Mouse (Mus musculus) neural tube, embryonic 13.5 days (tissue): ENCODE data around the gene Kcnk1. TPM values are rescaled to one million over a fixed set of nuclear protein-coding genes. Genes with fewer than 3 reads are reported as not detected.

Experiments
- ATAC-seq: fragments of 200-750 bp; cut with Nextera tagmentation; 2 replicates; pipeline ENCODE4 v1.8.0; 2017; ENCODE audit warnings: low read depth, mild to moderate bottlenecking, moderate TSS enrichment, moderate library complexity
- H3K27ac ChIP-seq: fragments of 300-500 bp; sonication (generic); replicated peaks from 2 replicates; pipeline ENCODE4 v1.5.1; 2015; ENCODE audit warnings: moderate library complexity, mild to moderate bottlenecking, inconsistent platforms
- H3K27me3 ChIP-seq: fragments of 300-500 bp; sonication (generic); 2 replicates; pipeline ENCODE4 v1.6.1; 2015; ENCODE audit warnings: mild to moderate bottlenecking, inconsistent platforms
- H3K36me3 ChIP-seq: fragments of 300-500 bp; sonication (generic); 2 replicates; pipeline ENCODE4 v1.6.1; 2015; ENCODE audit warnings: mild to moderate bottlenecking, inconsistent platforms
- H3K4me1 ChIP-seq: fragments of 300-500 bp; sonication (generic); replicated peaks from 2 replicates; pipeline ENCODE4 v1.6.1; 2015; ENCODE audit warnings: inconsistent platforms
- H3K4me2 ChIP-seq: fragments of 300-500 bp; sonication (generic); 2 replicates; pipeline ENCODE4 v1.6.1; 2015; ENCODE audit warnings: inconsistent platforms, mild to moderate bottlenecking, moderate library complexity
- H3K4me3 ChIP-seq: fragments of 300-500 bp; sonication (generic); 2 replicates; pipeline ENCODE4 v1.5.1; 2015; ENCODE audit warnings: mild to moderate bottlenecking, inconsistent platforms
- H3K9ac ChIP-seq: fragments of 300-500 bp; sonication (generic); 2 replicates; pipeline ENCODE4 v1.6.1; 2015; ENCODE audit warnings: moderate library complexity, mild to moderate bottlenecking, inconsistent platforms
- H3K9me3 ChIP-seq: fragments of 300-500 bp; sonication (generic); 2 replicates; pipeline ENCODE4 v1.6.1; 2016; ENCODE audit warnings: inconsistent platforms
- WGBS: fragments of 180-500 bp; shearing (Covaris S2); methylation state at CpG from one replicate; pipeline ENCODE4 v1.1.7; 2015; 5-methylcytosine and 5-hydroxymethylcytosine counted together
- polyA plus RNA-seq: library from polyadenylated mRNA; unstranded; fragments of >200 nt; fragmentation: Nextera tagmentation; extraction: Ambion mirVana; gene quantifications from 2 replicates; pipeline ENCODE4 v1.2.1, GENCODE M21; 2015

The Kcnk1 gene
- polyA plus RNA-seq, 1 experiment from 2014 or later, result 8.2 TPM

GRCm38 (mm10) chr8:125971336-125971735 is 23.6 kb upstream of the Kcnk1 start:
- Histone ChIP-seq H3K27me3 (no peaks in the 10 kb centered on the region), H3K27ac (no peak overlapping the region), H3K4me2 (no peak overlapping the region), H3K9ac (no peak overlapping the region), H3K4me1 (no peaks in the 10 kb centered on the region), H3K4me3 (no peak overlapping the region), H3K9me3 (no peaks in the 10 kb centered on the region), H3K36me3 (no peaks in the 10 kb centered on the region)
- WGBS, result 73% methylated on average over 3 of the region's 3 CpGs
- ATAC-seq, result no peak

GRCm38 (mm10) chr8:125975981-125976380 is 19.0 kb upstream of the Kcnk1 start:
- 83% methylated on average over 4 of the region's 4 CpGs for WGBS
- Histone ChIP-seq H3K9ac (no peak overlapping the region), H3K4me3 (no peak overlapping the region), H3K36me3 (no peaks in the 10 kb centered on the region), H3K27ac (no peak overlapping the region), H3K4me2 (no peak overlapping the region), H3K27me3 (no peaks in the 10 kb centered on the region), H3K9me3 (no peaks in the 10 kb centered on the region), H3K4me1 (no peaks in the 10 kb centered on the region)
- no peak for ATAC-seq

GRCm38 (mm10) chr8:125980826-125981225 is 14.1 kb upstream of the Kcnk1 start:
- no peak overlapping the region for H3K27ac ChIP-seq
- WGBS, result 35% methylated on average over 6 of the region's 6 CpGs
- no peaks in the 10 kb centered on the region for H3K4me1 ChIP-seq
- H3K4me2 ChIP-seq, result no peak overlapping the region
- no peak overlapping the region for H3K9ac ChIP-seq
- no peak overlapping the region for H3K4me3 ChIP-seq
- H3K9me3 ChIP-seq, result no peaks in the 10 kb centered on the region
- H3K27me3 ChIP-seq, result no peaks in the 10 kb centered on the region
- ATAC-seq, result no peak
- no peaks in the 10 kb centered on the region for H3K36me3 ChIP-seq

- Histone ChIP-seq H3K27ac (no peak overlapping the region), H3K36me3 (no peaks in the 10 kb centered on the region), H3K9me3 (no peaks in the 10 kb centered on the region), H3K27me3 (no peaks in the 10 kb centered on the region), H3K9ac (no peak overlapping the region), H3K4me2 (no peak overlapping the region), H3K4me1 (no peaks in the 10 kb centered on the region), H3K4me3 (no peak overlapping the region)
- ATAC-seq, result no peak
- 79% methylated on average over 3 of the region's 3 CpGs for whole genome bisulfite sequencing
Measured at GRCm38 (mm10) chr8:125983515-125983914, 11.5 kb upstream of the Kcnk1 start.

GRCm38 (mm10) chr8:125984140-125984539 is 10.8 kb upstream of the Kcnk1 start:
- Histone ChIP-seq H3K4me1 (no peaks in the 10 kb centered on the region), H3K9ac (no peak overlapping the region), H3K27ac (no peak overlapping the region), H3K4me3 (no peak overlapping the region), H3K27me3 (no peaks in the 10 kb centered on the region), H3K36me3 (no peaks in the 10 kb centered on the region), H3K9me3 (no peaks in the 10 kb centered on the region), H3K4me2 (no peak overlapping the region)
- 87% methylated on average over 4 of the region's 4 CpGs for WGBS
- ATAC-seq, result no peak

GRCm38 (mm10) chr8:125985364-125985763 is 9.6 kb upstream of the Kcnk1 start:
- no peaks in the 10 kb centered on the region for H3K4me1 ChIP-seq
- H3K27ac ChIP-seq, result no peak overlapping the region
- no peak overlapping the region for H3K4me3 ChIP-seq
- ATAC-seq, result no peak
- no peaks in the 10 kb centered on the region for H3K9me3 ChIP-seq
- H3K4me2 ChIP-seq, result no peak overlapping the region
- 94% methylated on average over 2 of the region's 2 CpGs for WGBS
- H3K9ac ChIP-seq, result no peak overlapping the region
- H3K36me3 ChIP-seq, result no peaks in the 10 kb centered on the region
- no peaks in the 10 kb centered on the region for H3K27me3 ChIP-seq

- H3K9ac ChIP-seq, result no peak overlapping the region
- H3K4me2 ChIP-seq, result no peak overlapping the region
- no peaks in the 10 kb centered on the region for H3K36me3 ChIP-seq
- no peaks in the 10 kb centered on the region for H3K4me1 ChIP-seq
- peaks cover under 1% of the 10 kb centered on the region; the same call in 1 of the 2 replicates for H3K27me3 ChIP-seq
- H3K4me3 ChIP-seq, result no peak overlapping the region
- H3K9me3 ChIP-seq, result no peaks in the 10 kb centered on the region
- no peak overlapping the region for H3K27ac ChIP-seq
- no peak for ATAC-seq
- WGBS, result 38% methylated on average over 6 of the region's 6 CpGs
Measured at GRCm38 (mm10) chr8:125986999-125987589, 7.9 kb upstream of the Kcnk1 start.

- peaks cover 9% of the 10 kb centered on the region for H3K27me3 ChIP-seq
- no peaks in the 10 kb centered on the region for H3K4me1 ChIP-seq
- WGBS, result 67% methylated on average over 2 of the region's 2 CpGs
- ATAC-seq, result no peak
- H3K36me3 ChIP-seq, result no peaks in the 10 kb centered on the region
- no peak overlapping the region for H3K27ac ChIP-seq
- no peak overlapping the region for H3K4me3 ChIP-seq
- no peak overlapping the region for H3K4me2 ChIP-seq
- H3K9me3 ChIP-seq, result no peaks in the 10 kb centered on the region
- no peak overlapping the region for H3K9ac ChIP-seq
Measured at GRCm38 (mm10) chr8:125987996-125988395, 7.0 kb upstream of the Kcnk1 start.

GRCm38 (mm10) chr8:125993636-125994035 is 1.3 kb upstream of the Kcnk1 start:
- Histone ChIP-seq H3K4me1 (peaks cover 26% of the 10 kb centered on the region), H3K9ac (no peak overlapping the region), H3K36me3 (no peaks in the 10 kb centered on the region), H3K4me2 (no peak overlapping the region), H3K27me3 (peaks cover 58% of the 10 kb centered on the region), H3K27ac (no peak overlapping the region), H3K4me3 (no peak overlapping the region), H3K9me3 (no peaks in the 10 kb centered on the region)
- 85% methylated on average over 9 of the region's 9 CpGs for WGBS
- ATAC-seq, result no peak

GRCm38 (mm10) chr8:125996031-125996839 is 1.3 kb downstream of the Kcnk1 start:
- peak; percentile 14 for ATAC-seq
- peak overlapping the region; percentile 79 for H3K9ac ChIP-seq
- H3K4me2 ChIP-seq, result peak overlapping the region; percentile 84
- no peaks in the 10 kb centered on the region for H3K9me3 ChIP-seq
- H3K4me1 ChIP-seq, result peaks cover 26% of the 10 kb centered on the region
- H3K27ac ChIP-seq, result no peak overlapping the region
- 15% methylated on average over 14 of the region's 14 CpGs for whole genome bisulfite sequencing
- peak overlapping the region; percentile 58 for H3K4me3 ChIP-seq
- H3K27me3 ChIP-seq, result peaks cover 58% of the 10 kb centered on the region
- no peaks in the 10 kb centered on the region for H3K36me3 ChIP-seq

- Histone ChIP-seq H3K4me2 (peak overlapping the region; percentile 84), H3K27ac (no peak overlapping the region), H3K4me3 (peak overlapping the region; percentile 58), H3K9me3 (no peaks in the 10 kb centered on the region), H3K36me3 (no peaks in the 10 kb centered on the region), H3K9ac (peak overlapping the region; percentile 13; the same call in 1 of the 2 replicates), H3K27me3 (peaks cover 58% of the 10 kb centered on the region), H3K4me1 (peaks cover 26% of the 10 kb centered on the region)
- WGBS, result 34% methylated on average over 6 of the region's 6 CpGs
- ATAC-seq, result no peak
Measured at GRCm38 (mm10) chr8:125996980-125997379, 2.0 kb downstream of the Kcnk1 start.

- peak overlapping the region; percentile 13 for H3K9ac ChIP-seq
- ATAC-seq, result no peak
Measured at GRCm38 (mm10) chr8:125997550-125997949, 2.6 kb downstream of the Kcnk1 start.

More at GRCm38 (mm10) chr8:125997550-125997949, 2.6 kb downstream of the Kcnk1 start:
- no peaks in the 10 kb centered on the region for H3K36me3 ChIP-seq
- peaks cover 26% of the 10 kb centered on the region for H3K4me1 ChIP-seq
- 71% methylated on average over 5 of the region's 5 CpGs for WGBS
- peak overlapping the region; percentile 84 for H3K4me2 ChIP-seq
- H3K4me3 ChIP-seq, result peak overlapping the region; percentile 58; the same call in 1 of the 2 replicates
- H3K27me3 ChIP-seq, result peaks cover 53% of the 10 kb centered on the region
- H3K9me3 ChIP-seq, result no peaks in the 10 kb centered on the region
- no peak overlapping the region for H3K27ac ChIP-seq
